Mouse (Mus musculus): ENCODE data around the gene Epb41l4b.

DNA sequence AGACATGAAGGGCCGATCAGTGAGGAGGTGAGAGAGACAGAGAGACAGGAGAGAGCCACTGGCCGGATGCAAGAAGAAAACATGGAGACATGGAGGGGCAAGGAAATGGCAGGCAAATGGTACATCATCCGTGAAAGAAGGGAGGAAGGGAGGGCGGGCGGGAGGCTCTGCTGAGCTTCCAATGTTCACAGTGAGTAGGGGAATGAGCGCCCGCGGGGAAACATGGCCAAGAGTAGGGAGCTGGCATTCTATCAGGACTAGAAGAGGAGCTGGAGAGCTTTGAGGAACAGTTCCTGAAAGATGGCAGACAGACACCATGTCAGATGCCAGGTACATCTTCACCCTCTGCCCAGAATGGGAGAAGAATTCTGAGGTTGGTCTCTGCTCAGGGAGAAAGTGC lies 99.6 kb downstream of the Epb41l4b start:
- TF ChIP-seq POLR2A (IDR thresholded peaks at IDR 0.05; ENCODE audit: borderline replicate concordance, insufficient read depth, low read length): no peak
- TF ChIP-seq CTCF (IDR thresholded peaks at IDR 0.05; ENCODE audit: borderline replicate concordance, insufficient read depth, low read depth, low read length): no peak

Measured in cerebellum, adult 2 months (tissue).